Comparison of ENCODE assay signal across 8 mouse cellular contexts in genomic region chr7:128297617-128298480, GRCm38 (mm10). TPM values are rescaled to one million over a fixed set of nuclear protein-coding genes. Genes with fewer than 3 reads are reported as not detected.
DNase-seq lines count a peak whose midpoint lies in the region; ATAC-seq and TF ChIP-seq lines count a peak whose summit lies in the region.

Gene BC017158 (minus strand): TSS chr7:128298170.

- H3K27me3 ChIP-seq in forebrain, postnatal 0 days (ENCODE audit: insufficient read depth, low read length): no peaks in the 10 kb centered on the region
- H3K27me3 ChIP-seq in lung, embryonic 14.5 days (ENCODE audit: insufficient read depth, low read length): no peaks in the 10 kb centered on the region

- H3K9ac ChIP-seq in ES-E14 (ENCODE audit: insufficient read depth, low read depth, low read length, poor library complexity, severe bottlenecking): peak within 1 kb of the TSS; percentile 78
- H3K9ac ChIP-seq in forebrain, postnatal 0 days: peak within 1 kb of the TSS; percentile 74
- H3K9ac ChIP-seq in lung, embryonic 14.5 days: peak within 1 kb of the TSS; percentile 92

- no peak for DNase-seq in ES-E14 (ENCODE audit: low read depth, low spot score)
- peak; percentile 62 for DNase-seq in cerebellum, adult 11-12 months
- DNase-seq in forebrain, postnatal 0 days: peak; percentile 79
- peak; percentile 71 for DNase-seq in heart, postnatal 4 days
- DNase-seq in layer of hippocampus, adult 8-10 months (ENCODE audit: low spot score in 2 of 2): peak; percentile 47 to 73
- peak; percentile 89 for DNase-seq in lung, embryonic 14.5 days
- peak; percentile 71 for DNase-seq in testis, postnatal 14 days (ENCODE audit: low spot score)

- in situ Hi-C loops in ES-E14 (cut with MboI; ENCODE audit: low sequenced_read_pairs in 2 of 2, unreplicated experiment in 2 of 2): no loop called here

- H3K4me2 ChIP-seq in forebrain, postnatal 0 days (ENCODE audit: low read depth): peak within 1 kb of the TSS; percentile 68
- H3K4me2 ChIP-seq in lung, embryonic 14.5 days: peak within 1 kb of the TSS; percentile 94

- H3K4me3 ChIP-seq in ES-E14 (ENCODE audit: insufficient read depth in 1 of 2, low read depth in 1 of 2, low read length in 2 of 2, poor library complexity in 1 of 2, severe bottlenecking in 1 of 2): peak within 1 kb of the TSS; percentile 79 to 82
- H3K4me3 ChIP-seq in forebrain, postnatal 0 days (ENCODE audit: low read depth, low read length): peak within 1 kb of the TSS; percentile 77
- H3K4me3 ChIP-seq in lung, embryonic 14.5 days (ENCODE audit: low read depth, low read length): peak within 1 kb of the TSS; percentile 93

- H3K36me3 ChIP-seq in ES-E14 (ENCODE audit: control insufficient read depth, insufficient read depth, low read length, poor library complexity, severe bottlenecking): no peaks in the 10 kb centered on the region
- 0 out of 2 replicates have a peak, but pooled peaks cover 3% of the 10 kb centered on the region for H3K36me3 ChIP-seq in forebrain, postnatal 0 days (ENCODE audit: insufficient read depth)
- H3K36me3 ChIP-seq in lung, embryonic 14.5 days (ENCODE audit: insufficient read depth): peaks cover 14% of the 10 kb centered on the region

- H3K9me3 ChIP-seq in ES-E14 (ENCODE audit: control insufficient read depth, insufficient read depth, low read depth, low read length): no peaks in the 10 kb centered on the region
- H3K9me3 ChIP-seq in forebrain, postnatal 0 days (ENCODE audit: low read length): no peaks in the 10 kb centered on the region
- H3K9me3 ChIP-seq in lung, embryonic 14.5 days (ENCODE audit: low read depth, low read length): no peaks in the 10 kb centered on the region

- no peak for TF ChIP-seq CTCF in forebrain, postnatal 0 days (IDR thresholded peaks at IDR 0.05; ENCODE audit: low read depth)
- no peak for TF ChIP-seq CTCF in lung, embryonic 14.5 days (IDR thresholded peaks at IDR 0.05; ENCODE audit: low read depth)

- peak; percentile 78 for ATAC-seq in forebrain, postnatal 0 days
- peak; percentile 75 for ATAC-seq in lung, embryonic 14.5 days (ENCODE audit: insufficient read depth)
- ATAC-seq in neutrophil, adult 5-6 weeks (ENCODE audit: extremely low read depth, insufficient number of reproducible peaks, low FRiP score, poor library complexity, severe bottlenecking): peak; percentile 55; the same call in 1 of the 2 replicates

- peaks cover 0 to 5% of the 10 kb centered on the region in 2 experiments; a peak in 2 of 4 replicates for H3K4me1 ChIP-seq in ES-E14 (ENCODE audit: control insufficient read depth in 2 of 2, insufficient read depth in 2 of 2, low read length in 2 of 2, poor library complexity in 1 of 2)
- peaks cover 11% of the 10 kb centered on the region for H3K4me1 ChIP-seq in forebrain, postnatal 0 days (ENCODE audit: insufficient read depth)
- peaks cover 4% of the 10 kb centered on the region; the same call in 1 of the 2 replicates for H3K4me1 ChIP-seq in lung, embryonic 14.5 days (ENCODE audit: insufficient read depth)

- H3K27ac ChIP-seq in ES-E14 (ENCODE audit: insufficient read depth, low read depth, low read length, poor library complexity, severe bottlenecking): no peak within 1 kb of the TSS
- H3K27ac ChIP-seq in forebrain, postnatal 0 days (ENCODE audit: low read depth, low read length): peak within 1 kb of the TSS; percentile 75
- H3K27ac ChIP-seq in lung, embryonic 14.5 days (ENCODE audit: low read depth): peak within 1 kb of the TSS; percentile 93

- WGBS in forebrain, postnatal 0 days: 2% methylated on average over 47 of the region's 47 CpGs
- WGBS in lung, embryonic 14.5 days: 1% methylated on average over 45 of the region's 47 CpGs

TF ChIP-seq in ES-E14, 5 proteins besides CTCF, POLR2A, EP300 and RAD21:
- TF ChIP-seq MAFK (IDR thresholded peaks at IDR 0.05; ENCODE audit: insufficient read depth, low read depth, low read length) (no peak), ZNF384 (IDR thresholded peaks at IDR 0.05; ENCODE audit: low read depth, low read length) (no peak), ZC3H11A (IDR thresholded peaks at IDR 0.05; ENCODE audit: borderline replicate concordance, low read depth, low read length) (no peak), HCFC1 (IDR thresholded peaks at IDR 0.05; ENCODE audit: borderline replicate concordance, insufficient read depth, low read length) (no peak), CHD2 (IDR thresholded peaks at IDR 0.05; ENCODE audit: low read depth, low read length) (no peak)

RNA-seq across cellular contexts. Expression of gene BC017158, which starts in this region (rescaled TPM):
- total RNA-seq in ES-E14 (2012; rRNA removed): 18.6 and 19.6 TPM in 2 replicates
- 18.3 and 18.5 TPM in 2 replicates for total RNA-seq in forebrain, postnatal 0 days (2014; rRNA removed)
- 10.6 and 14.4 TPM in 2 replicates for polyA plus RNA-seq in forebrain, postnatal 0 days (2015; fragmentation: Nextera tagmentation; extraction: Ambion mirVana)
- 10 to 100 TPM; 12.4 to 13.1 TPM for total RNA-seq in heart, postnatal 4 days (2021)
- 10 to 100 TPM; 25.1 to 31.9 (median 28.0) TPM for total RNA-seq in layer of hippocampus, adult 8-10 months (2022)
- polyA plus RNA-seq in lung, embryonic 14.5 days (2014; fragmentation: Nextera tagmentation; extraction: Ambion mirVana): 38.6 and 40.4 TPM in 2 replicates
- 10.4 and 11.4 TPM in 2 replicates for total RNA-seq in neutrophil, adult 5-6 weeks (2017)
